Mouse (Mus musculus) liver, adult 2 months (tissue): ENCODE measurements around the gene Adamts17. TPM values are rescaled to one million over a fixed set of nuclear protein-coding genes. Genes with fewer than 3 reads are reported as not detected.

Experiments
- DNase-seq: peaks from one replicate; pipeline ENCODE4 v3.0.0-alpha.2; 2011; ENCODE audit warnings: low read depth, low spot score; ENCODE audit errors: extremely low read depth
- H3K27ac ChIP-seq: fragments of 200-500 bp; replicated peaks from 2 replicates; pipeline ENCODE4 v1.5.1; 2012; ENCODE audit warnings: low read depth, mild to moderate bottlenecking, control low read depth, inconsistent platforms, low read length; ENCODE audit not compliant: insufficient read depth
- H3K27me3 ChIP-seq: fragments of 200-500 bp; 2 replicates; pipeline ENCODE4 v1.6.1; 2012; ENCODE audit warnings: mild to moderate bottlenecking, moderate library complexity, low read length, inconsistent platforms; ENCODE audit not compliant: control insufficient read depth, insufficient read depth
- H3K36me3 ChIP-seq: fragments of 200-500 bp; 2 replicates; pipeline ENCODE4 v1.6.1; 2012; ENCODE audit warnings: low read length, inconsistent platforms; ENCODE audit not compliant: control insufficient read depth, insufficient read depth
- H3K4me1 ChIP-seq: fragments of 200-500 bp; 2 replicates; pipeline ENCODE4 v1.6.1; 2011; ENCODE audit warnings: low read length; ENCODE audit not compliant: control insufficient read depth, insufficient read depth
- H3K4me3 ChIP-seq: fragments of 200-500 bp; 2 replicates; pipeline ENCODE4 v1.5.1; 2011; ENCODE audit warnings: low read depth, mild to moderate bottlenecking, control low read depth, low read length, moderate library complexity; ENCODE audit not compliant: insufficient read depth
- H3K79me2 ChIP-seq: fragments of 200-500 bp; 2 replicates; pipeline ENCODE4 v1.6.1; 2012; ENCODE audit warnings: inconsistent platforms, mild to moderate bottlenecking, low read length, moderate library complexity; ENCODE audit not compliant: control insufficient read depth, insufficient read depth
- H3K9ac ChIP-seq: fragments of 200-500 bp; 2 replicates; pipeline ENCODE4 v1.6.1; 2012; ENCODE audit warnings: low read depth, mild to moderate bottlenecking, control low read depth, inconsistent platforms, low read length
- CTCF ChIP-seq: fragments of 200-500 bp; IDR thresholded peaks from 2 replicates; pipeline ENCODE4 v1.5.1; 2011; ENCODE audit warnings: low read depth, low read length, control low read depth
- POLR2A ChIP-seq: fragments of 200-500 bp; IDR thresholded peaks from 2 replicates; pipeline ENCODE4 v1.6.1; 2011; ENCODE audit warnings: low read length, control low read depth; ENCODE audit not compliant: insufficient read depth; ENCODE audit errors: extremely low read depth
- WGBS: fragments of 180-500 bp; shearing (Covaris S2); methylation state at CpG from one replicate; pipeline ENCODE4 v1.1.7; 2018; 5-methylcytosine and 5-hydroxymethylcytosine counted together
- polyA plus RNA-seq: library from polyadenylated mRNA; depleted of rRNA; stranded (reverse); fragments of >200 nt; gene quantifications from 2 replicates; pipeline ENCODE4 v1.2.3, GENCODE M21; 2012
- total RNA-seq: library from RNA; depleted of rRNA; stranded (reverse); fragments of >200 nt; gene quantifications from 2 replicates; pipeline ENCODE4 v1.2.3, GENCODE M21; 2014

Gene Adamts17
- total and polyA plus RNA-seq, 2 experiments: 0.09 to 0.17 TPM

DNA sequence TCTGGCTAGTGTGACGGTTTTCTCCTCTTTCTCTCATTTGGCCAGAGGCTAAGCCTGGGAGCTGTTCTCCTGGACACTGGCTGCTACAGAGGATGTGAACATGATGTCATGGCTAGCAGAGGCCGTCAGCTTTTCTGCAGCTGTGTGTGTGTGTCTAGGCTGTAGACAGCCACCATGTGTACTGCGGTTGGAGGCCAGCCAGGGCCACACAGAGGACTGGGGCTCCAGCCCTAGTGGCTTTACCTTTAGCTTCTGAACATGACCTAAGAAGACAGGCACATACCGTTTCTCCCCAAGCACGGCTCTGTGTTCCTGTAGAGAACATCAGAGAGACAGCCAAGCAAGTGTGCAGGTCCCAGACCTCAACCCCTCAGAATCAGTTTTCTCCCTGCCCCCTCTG is 73.3 kb downstream of the Adamts17 start:
- H3K36me3 ChIP-seq: no peaks in the 10 kb centered on the region
- no peaks in the 10 kb centered on the region for H3K79me2 ChIP-seq
- WGBS: 55% methylated on average over 5 of the region's 5 CpGs
- DNase-seq: no peak
- H3K27me3 ChIP-seq: no peaks in the 10 kb centered on the region
- no peaks in the 10 kb centered on the region for H3K4me1 ChIP-seq
- TF ChIP-seq CTCF (no peak), POLR2A (no peak)
- H3K4me3 ChIP-seq: no peak overlapping the region
- no peak overlapping the region for H3K9ac ChIP-seq
- H3K27ac ChIP-seq: no peak overlapping the region

DNA sequence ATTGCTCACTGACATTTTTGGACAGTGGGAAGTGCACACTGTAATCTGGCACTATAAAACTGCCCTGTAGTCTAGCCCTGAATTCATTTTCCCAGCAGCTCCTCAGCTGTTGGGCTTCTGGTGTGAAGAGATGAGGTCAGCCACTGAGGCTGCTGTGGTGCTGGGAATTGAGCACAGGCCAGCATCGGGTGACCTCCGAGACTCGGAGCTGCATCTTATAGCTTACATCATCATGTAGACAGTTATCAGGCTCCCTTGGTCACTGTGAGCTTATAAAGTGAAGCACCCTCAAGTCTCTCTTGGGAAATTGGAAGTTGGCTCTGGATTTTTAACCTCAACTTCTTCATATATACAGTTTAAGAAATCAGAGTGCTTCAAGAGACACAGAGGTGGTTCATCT is 84.1 kb downstream of the Adamts17 start:
- no peak for TF ChIP-seq POLR2A
- TF ChIP-seq CTCF: no peak
- H3K27me3 ChIP-seq: no peaks in the 10 kb centered on the region
- WGBS: 89% methylated on average over 3 of the region's 3 CpGs
- no peaks in the 10 kb centered on the region for H3K79me2 ChIP-seq
- H3K36me3 ChIP-seq: no peaks in the 10 kb centered on the region
- DNase-seq: no peak
- H3K9ac ChIP-seq: no peak overlapping the region
- no peaks in the 10 kb centered on the region for H3K4me1 ChIP-seq
- no peak overlapping the region for H3K27ac ChIP-seq
- no peak overlapping the region for H3K4me3 ChIP-seq

DNA sequence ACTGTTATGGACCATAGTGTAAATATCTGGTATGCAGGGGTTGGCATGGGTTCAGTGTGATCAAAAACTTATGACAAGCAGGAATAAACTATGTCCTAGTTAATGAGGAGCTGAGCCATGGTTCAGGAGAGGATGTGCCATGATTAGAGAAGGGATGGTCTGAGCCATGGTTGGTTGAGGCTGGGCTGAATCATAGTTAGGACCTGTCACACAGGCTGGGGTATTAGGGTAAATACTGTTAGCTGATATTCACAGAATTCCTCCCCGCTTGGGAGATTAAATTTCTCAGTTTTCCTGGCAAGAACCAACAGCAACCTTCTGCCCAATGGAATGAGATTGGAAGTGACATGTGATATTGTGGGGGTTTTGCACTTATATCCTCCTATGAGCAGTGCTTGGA is 84.6 kb downstream of the Adamts17 start:
- Histone ChIP-seq H3K79me2 (no peaks in the 10 kb centered on the region), H3K27ac (no peak overlapping the region), H3K9ac (no peak overlapping the region), H3K4me3 (no peak overlapping the region), H3K36me3 (no peaks in the 10 kb centered on the region), H3K4me1 (0 out of 2 replicates have a peak, but pooled peaks cover 2% of the 10 kb centered on the region), H3K27me3 (no peaks in the 10 kb centered on the region)
- TF ChIP-seq CTCF: no peak
- TF ChIP-seq POLR2A: no peak
- DNase-seq: no peak
- 91% methylated on average over 1 of the region's 1 CpGs for WGBS

DNA sequence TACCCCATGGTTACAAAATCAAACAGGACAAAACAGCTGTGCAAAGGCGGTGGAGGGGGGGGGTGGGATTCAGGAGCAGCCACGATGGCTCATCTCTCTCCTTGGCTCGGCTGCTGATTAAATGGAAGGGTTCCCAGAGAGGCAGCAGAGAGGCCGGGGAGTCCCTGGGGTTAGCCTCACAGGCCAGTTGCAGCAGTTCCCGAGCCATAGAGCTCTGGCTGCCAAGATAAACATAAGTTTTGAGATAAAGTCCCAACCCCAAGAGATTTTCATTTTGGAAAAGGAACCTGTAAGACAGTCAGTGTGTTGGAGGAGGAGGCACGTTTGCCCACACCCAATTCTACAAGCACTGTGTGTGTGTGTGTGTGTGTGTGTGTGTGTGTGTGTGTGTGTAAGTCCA is 89.7 kb downstream of the Adamts17 start:
- Histone ChIP-seq H3K27me3 (no peaks in the 10 kb centered on the region), H3K4me3 (no peak overlapping the region), H3K4me1 (peaks cover 4% of the 10 kb centered on the region; the same call in 1 of the 2 replicates), H3K9ac (no peak overlapping the region), H3K27ac (no peak overlapping the region), H3K79me2 (no peaks in the 10 kb centered on the region), H3K36me3 (no peaks in the 10 kb centered on the region)
- TF ChIP-seq POLR2A: no peak
- TF ChIP-seq CTCF: no peak
- peak; percentile 65 for DNase-seq
- WGBS: 15% methylated on average over 6 of the region's 6 CpGs

DNA sequence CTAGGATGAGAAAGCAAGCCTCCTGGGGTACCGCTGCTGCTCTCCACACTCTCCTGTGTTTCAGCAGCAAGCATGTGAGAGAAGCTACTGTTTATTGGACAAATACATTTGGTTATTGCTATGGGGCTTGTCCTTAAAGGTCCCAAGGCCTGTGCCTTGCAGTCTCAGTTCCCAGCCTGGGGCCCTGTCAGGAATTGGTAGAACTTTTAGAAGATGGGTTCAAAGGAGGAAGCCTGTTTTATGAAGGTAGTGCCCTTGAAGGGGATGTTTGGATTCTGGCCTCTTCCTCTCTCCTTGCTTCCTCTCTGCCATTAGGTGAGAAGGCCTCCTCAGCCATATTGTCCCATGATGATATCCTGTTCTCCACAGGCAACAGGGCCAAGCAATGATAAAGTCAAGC is 91.8 kb downstream of the Adamts17 start:
- no peak for TF ChIP-seq CTCF
- no peak for TF ChIP-seq POLR2A
- no peaks in the 10 kb centered on the region for H3K36me3 ChIP-seq
- no peak for DNase-seq
- H3K4me1 ChIP-seq: peaks cover 11% of the 10 kb centered on the region
- no peak overlapping the region for H3K4me3 ChIP-seq
- 94% methylated on average over 1 of the region's 1 CpGs for WGBS
- H3K27me3 ChIP-seq: no peaks in the 10 kb centered on the region
- H3K79me2 ChIP-seq: no peaks in the 10 kb centered on the region
- H3K9ac ChIP-seq: no peak overlapping the region
- H3K27ac ChIP-seq: no peak overlapping the region

DNA sequence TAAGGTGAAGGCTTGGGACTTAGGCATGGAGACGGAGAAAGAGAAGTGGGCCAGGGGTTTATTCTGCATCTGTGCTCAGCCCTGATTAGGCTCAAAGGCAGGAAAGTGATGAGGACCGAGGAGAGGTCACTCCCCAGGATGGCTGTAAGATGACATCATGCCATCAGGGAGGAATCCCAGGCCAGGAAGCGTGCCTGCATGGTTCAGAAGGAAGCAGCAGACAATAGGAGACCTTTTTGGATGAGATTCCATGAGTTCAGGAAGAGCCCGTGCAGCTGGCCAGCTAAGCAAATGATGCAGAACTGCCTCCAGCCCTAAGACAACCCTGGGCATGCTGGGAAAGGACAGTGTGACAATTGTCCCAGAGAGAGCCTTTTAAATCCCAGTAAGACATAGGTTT is 93.7 kb downstream of the Adamts17 start:
- no peaks in the 10 kb centered on the region for H3K36me3 ChIP-seq
- H3K27me3 ChIP-seq: no peaks in the 10 kb centered on the region
- 84% methylated on average over 4 of the region's 4 CpGs for WGBS
- H3K27ac ChIP-seq: no peak overlapping the region
- no peak for DNase-seq
- no peak overlapping the region for H3K9ac ChIP-seq
- TF ChIP-seq CTCF (no peak), POLR2A (no peak)
- H3K4me1 ChIP-seq: peaks cover 15% of the 10 kb centered on the region
- H3K79me2 ChIP-seq: no peaks in the 10 kb centered on the region
- H3K4me3 ChIP-seq: no peak overlapping the region
